Mouse (Mus musculus): Measurements from ENCODE around the gene Cyp27a1.

The Cyp27a1 gene

DNA sequence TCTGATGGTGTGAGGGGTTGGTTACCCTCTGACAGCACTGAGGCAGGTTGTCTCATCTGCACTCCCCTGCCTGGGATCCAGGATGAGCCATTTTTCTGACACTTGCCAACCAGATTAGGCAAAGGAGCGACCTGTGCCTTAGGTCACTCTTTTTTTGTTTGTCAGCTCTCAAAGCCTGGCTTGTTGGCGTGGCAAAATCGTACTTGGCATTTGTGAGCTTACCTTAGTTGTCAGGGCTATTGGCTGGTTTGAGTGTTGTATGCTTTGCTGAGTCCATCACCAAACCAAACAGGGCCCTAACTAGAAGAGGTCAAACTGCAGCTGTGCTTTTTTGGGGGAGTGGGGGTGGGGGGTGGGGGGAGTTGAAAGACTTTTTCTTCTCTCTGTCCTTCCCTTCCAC is 5.9 kb downstream of the Cyp27a1 start:
- DNase-seq = no peak

DNA sequence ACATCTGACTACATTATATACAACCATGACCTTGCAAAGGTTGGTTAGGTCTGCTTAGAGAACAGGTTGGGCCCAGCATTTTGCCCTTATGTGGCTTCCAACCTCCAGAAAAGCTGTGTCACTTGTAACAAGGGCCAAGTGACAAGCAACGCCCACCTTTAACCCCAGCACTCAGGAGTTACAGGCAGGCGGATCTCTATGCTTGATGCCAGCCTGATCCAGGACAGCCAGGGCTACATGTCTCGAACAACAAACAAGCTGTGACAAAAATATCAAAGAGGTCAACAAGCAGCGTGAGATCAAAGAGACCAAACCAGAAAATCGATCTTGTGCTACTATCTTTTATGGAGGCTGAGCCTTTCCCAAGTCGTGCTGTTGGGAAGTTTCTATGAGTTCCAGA is 8.3 kb downstream of the Cyp27a1 start:
- DNase-seq = no peak

DNA sequence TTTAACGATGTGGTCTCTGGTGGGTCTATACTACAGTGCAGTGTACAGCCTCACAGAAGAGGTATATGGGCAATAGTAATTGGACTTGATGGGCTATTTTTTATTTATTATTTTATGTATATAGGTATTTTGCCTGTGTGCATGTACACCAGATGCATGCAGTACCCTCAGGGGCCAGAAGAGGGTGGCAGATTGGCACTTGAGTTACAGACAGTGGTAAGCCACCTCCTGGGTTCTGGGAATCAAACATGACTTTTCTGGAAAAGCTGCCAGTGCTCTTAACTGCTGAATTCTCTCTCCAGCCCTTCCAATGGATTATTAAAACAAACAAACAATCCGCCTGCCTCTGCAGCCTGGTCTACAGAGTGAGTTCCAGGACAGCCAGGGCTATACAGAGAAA is 10.4 kb downstream of the Cyp27a1 start:
- DNase-seq = peak; percentile 32 to 50

DNA sequence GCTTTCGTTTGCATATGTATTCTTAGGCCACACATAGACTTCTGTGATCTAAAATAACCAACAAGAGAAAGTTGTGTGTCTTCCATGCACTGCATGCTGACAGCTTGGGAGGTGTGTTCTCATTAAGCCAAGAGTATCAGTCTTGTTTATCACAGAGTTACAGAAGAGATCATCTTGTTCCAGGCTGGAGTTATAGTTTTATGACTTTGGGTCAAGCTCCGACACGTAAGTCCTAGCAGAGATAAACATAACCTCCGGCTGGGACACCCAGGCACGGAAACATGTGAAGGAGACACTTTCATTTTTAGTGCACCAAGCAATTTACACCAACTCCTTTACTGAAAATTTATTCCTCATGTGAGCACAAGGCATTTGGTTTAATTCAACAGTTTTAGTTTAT is 12.7 kb downstream of the Cyp27a1 start:
- DNase-seq = no peak

DNA sequence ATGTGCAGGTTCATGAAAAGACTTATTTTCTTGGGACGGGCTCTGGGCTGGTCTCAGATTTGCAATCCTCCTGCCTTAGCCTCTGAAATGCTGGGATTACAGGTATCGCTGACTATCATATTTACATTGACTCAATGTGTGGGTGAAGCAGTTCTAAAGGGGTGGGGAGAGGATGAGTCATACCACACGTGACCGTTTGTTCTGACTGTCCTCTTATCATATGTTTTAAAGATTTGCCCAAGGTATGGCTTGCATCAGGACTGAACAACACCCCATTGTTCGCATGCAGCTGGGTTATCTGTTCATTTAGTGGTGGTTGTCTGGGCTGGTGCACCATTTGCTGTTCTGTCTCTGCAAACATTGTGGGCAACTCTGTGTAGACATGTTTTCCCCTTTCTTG is 13.3 kb downstream of the Cyp27a1 start:
- no peak for DNase-seq

DNA sequence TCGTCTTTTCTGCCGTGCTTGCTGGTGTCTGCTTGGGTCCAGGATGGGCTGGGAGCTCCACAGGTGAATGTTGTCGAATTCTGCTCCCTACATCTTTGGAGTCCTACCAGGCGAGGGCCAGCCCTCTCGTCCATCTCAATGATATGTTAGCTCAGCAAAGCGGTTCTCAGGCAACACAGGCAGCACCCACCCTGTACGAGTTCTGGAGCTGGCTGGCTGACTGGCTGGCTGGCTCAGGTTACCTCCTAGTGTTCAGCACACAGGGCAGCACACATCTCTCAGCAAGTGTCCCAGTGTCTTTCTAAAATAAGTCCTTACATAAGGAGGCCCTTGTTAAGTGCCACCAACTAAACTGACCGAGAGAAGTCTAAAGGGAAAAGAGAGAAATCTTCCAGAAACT is 15.1 kb downstream of the Cyp27a1 start:
- DNase-seq = no peak

DNA sequence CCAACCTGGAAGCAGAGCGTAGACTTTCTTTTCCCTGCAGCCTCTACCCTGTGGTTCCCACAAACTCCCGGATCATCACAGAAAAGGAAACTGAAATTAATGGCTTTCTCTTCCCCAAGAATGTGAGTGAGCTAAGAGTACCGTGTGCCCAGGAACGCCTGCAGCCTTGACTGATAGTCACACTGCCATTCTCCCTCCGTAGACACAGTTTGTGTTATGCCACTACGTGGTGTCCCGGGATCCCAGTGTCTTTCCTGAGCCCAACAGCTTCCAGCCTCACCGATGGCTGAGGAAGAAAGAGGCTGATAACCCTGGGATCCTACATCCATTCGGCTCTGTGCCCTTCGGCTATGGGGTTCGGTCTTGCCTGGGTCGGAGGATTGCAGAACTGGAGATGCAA is 23.6 kb downstream of the Cyp27a1 start:
- DNase-seq = no peak

DNA sequence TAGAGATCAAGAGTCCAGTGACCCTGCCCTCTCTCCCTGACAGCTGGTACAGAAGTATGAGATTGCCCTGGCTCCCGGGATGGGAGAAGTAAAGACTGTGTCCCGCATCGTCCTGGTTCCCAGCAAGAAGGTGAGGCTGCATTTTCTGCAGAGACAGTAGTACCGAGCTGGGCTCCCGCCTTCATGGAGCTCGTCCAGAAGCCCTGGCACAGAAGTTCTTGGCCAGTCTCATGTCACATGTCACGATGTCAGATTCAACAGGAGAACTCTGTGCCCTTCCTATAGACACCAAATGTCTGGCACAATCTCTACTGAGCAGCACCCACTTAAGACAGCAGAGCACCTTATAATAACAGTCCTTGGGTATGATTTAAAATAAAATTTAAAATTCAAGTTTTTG is 24.1 kb downstream of the Cyp27a1 start:
- DNase-seq = no peak

DNA sequence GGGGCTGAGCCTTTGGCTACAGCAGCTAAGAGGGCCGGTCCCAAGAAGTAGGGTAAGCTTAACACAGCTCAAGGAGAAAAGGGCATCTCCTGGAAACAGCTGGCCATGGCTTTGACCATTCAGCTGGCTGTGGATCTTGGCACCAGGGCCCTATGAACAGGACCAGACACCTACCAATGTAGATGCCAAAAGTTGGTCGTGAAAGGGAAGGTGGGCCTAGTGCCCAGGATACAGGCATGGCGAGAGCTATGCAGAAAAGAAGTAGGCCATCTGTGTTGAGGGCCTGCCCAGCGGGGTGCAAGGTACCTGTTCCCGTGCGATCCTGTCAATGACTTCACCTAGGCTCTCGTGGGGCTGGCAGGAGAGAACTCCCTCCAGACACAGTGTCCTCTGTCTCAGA is 27.5 kb downstream of the Cyp27a1 start:
- DNase-seq = no peak

DNA sequence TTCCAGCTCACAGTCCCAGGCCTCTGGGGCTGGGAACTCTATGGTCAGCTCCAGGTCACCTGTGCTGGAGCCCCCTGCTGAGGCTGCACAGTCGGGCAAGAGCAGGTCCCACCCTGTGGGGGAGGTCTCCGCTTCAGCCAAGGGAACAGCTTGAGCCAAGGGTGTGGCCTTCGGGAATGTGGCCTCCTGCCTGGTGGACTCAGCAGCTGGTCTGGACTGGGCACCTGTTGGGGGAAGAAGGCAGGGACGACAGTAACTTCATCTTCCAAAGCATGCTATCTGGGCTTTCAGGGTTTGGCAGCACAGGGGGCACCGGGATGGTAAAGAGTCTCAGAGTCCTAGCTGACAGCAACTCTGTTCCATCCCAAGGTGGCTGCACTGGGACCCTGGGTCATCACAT is 34.0 kb downstream of the Cyp27a1 start:
- no peak for DNase-seq

DNA sequence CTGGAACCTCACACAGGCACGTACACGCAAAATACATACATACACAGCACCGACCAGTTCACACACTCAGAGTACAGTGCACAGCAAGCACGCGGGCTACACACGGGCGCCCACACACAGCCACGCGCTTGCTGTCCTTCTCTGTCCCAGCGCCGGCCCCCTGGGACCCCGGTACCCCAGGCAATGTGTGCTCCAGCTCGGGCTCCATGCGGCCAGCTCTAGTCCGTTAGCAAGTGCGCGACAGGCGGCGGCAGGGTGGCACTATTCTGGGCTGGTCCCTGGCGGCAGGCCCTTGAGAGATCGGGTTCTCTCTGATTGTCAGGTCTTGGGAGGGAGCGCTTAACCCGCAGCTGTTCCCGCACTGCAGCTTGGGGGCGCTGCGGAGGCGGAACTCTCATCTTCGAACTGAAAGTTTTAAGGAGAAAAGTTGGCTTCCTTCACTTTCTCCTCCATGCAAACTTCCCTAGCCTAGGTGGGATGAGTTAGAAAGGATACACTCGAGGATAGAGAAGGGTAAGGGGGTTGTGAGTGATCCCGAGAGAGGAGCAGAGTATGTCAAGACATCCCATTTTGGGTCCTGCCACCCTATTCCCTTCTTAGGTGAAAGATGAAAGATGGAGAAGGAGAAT is 35.4 kb downstream of the Cyp27a1 start, which contains the start of gene Prkag3:
TSS of gene Prkag3 (minus strand) at position 579 of the 629 bp plus-strand sequence.
- peak; percentile 72 to 75 for DNase-seq

DNA sequence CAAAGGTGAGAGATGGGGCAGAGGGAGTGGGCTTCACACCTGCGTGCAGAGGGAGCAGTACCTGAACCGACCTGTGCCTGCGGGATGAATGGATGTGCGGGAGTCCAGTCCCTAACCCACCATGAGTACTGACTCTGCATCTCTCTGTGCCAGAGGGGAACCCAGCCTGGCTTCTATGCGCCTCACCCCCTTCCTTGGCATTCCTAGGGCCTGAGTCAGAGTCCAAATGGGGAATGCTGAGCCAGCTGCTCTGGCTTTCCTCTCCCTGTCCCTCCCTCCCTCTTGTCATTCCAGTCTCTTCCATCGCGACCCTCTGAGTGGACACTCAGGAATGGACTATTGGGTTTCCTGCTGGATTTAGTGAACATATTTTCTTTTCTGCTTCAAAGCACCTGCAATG is 35.9 kb downstream of the Cyp27a1 start:
- no peak for DNase-seq

DNA sequence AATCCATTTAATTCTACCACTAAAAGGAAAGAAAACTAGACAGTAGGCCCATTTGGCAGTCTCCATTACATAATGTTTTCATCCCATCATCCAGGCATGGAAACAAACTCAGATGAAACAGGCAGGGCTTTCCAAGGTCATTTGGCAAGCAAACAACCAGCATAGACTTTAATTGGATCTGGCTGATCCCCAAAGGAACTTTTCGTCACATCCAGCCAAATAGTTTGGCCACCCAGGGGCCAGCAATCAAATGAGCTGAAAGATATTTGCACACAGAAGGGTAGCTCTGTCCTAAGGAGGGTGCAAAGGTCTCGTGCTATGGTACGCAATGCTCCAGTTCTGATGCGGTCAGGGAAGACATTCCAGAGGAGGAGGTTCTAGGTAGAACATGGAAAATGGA is 37.3 kb downstream of the Cyp27a1 start:
- DNase-seq = no peak

DNA sequence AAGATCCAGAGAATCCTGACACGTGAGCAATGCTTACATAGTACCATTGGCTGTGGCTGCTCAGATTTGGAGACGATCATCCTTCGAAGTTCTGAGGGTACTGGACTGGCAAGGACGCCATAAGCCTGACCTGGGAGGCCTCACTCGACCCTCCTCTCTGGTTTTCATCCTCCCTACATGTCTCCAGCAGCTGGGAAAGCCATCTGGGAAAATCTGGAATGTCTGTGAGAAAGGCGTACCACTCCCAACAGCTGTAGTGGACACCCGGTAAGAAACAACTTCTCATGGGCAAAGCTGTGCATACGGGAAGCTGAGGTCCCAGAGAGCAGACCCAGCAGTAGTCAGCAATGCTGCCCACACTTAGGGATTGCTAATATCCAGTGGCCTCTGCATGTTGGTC is 38.8 kb downstream of the Cyp27a1 start:
- DNase-seq = no peak

DNA sequence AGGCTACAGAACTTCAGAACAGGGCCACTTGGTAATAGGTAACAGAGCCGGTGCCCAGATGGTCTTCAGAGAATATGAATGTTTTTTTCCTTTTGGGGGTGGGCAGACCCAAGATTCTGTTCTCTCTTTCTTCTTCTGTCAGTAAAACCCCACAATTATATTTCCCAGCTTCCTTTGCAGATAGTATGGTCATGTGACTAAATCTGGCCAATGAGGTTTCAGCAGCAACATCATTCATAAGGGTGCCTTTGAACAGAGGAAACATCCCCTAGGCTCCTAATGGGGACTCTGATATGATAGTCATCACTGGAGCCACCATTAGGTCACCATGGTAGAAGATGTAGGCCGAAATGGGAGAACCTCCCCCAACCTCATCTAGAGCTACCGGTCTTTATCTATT is 39.5 kb downstream of the Cyp27a1 start:
- no peak for DNase-seq

DNA sequence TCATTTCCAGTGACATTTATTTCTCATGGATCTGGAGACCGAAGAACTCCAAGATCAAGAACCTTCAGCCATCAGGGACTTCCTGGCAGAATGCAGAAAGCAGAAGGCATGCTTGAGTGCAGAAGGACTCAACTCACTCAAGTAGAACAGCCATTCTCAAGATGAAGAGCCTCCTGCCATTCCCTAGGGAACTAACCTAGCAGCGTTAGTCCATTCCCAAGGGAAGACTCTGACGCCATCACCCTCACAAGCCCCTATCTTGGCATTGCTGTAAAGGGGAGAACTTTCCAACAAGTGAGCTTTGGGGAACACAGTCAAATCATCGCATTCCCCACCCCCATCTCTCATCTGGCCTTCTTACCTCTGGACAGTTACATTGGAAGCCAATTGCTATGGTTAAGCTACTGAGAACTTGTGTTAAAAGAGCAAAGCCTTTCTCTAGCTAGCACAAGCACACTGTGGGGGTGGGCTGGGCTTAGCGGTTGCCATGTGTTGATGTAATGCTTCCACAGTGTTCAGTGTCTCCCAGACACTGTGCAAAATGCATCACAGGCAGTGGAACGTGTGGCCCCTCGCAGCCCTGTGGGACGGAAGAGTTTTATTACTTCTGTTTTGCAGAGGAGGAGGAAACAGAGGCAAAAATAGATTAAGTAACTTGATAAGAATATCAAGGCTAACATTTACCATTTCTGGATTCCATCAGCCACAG is 40.0 kb downstream of the Cyp27a1 start:
- DNase-seq = peak; percentile 36 to 45

DNA sequence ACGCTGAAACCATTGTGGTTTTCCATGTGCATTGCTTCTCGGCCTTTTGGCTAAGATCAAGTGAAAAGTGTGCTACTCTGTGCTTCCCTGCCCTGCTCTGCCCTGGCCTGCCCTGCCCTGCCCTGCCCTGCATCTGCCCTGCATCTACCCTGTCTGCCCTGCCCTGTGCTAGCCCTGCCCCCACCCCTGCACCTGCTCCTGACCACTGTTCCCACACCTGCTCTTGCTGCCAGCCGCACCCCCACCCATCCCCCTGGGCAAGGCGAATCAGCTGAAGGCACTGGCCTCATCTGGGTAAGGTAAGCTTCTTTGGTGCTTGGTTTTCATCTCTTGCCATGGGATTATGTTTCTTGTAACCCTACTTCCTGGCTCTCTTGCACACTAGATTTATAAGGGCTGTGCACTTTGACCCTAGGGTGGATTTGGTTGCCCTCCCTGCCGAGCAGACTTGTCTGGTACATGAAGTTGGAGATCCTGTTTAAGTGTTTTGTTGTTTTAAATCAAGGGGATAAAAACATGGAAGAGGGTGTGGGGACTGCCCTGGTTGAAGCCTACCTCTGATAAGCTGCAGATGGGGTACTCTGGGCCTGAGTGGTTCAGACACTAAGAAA is 40.9 kb downstream of the Cyp27a1 start:
- no peak for DNase-seq

DNA sequence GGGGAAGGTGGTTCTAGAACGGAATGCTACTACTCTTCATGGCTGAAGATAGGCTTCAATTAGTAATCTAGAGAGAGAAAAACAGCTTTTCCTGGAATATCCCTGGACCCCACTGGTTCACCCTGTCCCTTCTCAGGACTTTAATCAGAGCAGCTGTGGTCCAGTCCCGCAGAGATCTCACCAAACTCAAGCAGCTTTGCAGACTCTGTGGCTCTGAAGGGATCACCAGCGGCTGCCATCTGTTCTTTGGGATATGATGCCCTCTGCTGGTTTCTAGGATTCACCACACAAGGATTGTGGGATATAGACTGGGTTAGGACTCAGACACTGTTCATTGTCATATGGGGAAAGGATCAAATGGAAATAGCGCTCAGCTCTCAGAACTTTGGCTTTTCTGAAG is 46.4 kb downstream of the Cyp27a1 start:
- no peak for DNase-seq

DNA sequence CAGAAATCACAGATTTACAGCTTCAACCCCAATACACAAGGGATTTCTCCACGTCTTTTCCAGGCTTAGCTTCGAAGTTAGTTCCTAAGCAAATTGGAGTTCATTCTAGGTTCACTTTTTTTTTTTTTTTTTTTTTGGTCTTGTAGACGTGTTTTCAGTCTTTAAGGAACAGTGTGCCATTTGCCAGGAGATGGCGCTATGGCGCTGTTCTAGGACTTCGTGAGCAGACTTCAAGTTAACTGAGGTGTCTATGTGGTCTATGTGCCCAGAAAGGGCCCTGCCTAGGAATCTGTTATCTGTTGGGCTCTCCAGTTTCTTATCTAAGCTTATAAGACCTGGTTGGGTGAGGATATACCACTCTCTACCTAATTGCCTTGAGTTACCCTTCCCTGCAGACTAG is 49.7 kb downstream of the Cyp27a1 start:
- DNase-seq = peak; percentile 76 to 77

DNA sequence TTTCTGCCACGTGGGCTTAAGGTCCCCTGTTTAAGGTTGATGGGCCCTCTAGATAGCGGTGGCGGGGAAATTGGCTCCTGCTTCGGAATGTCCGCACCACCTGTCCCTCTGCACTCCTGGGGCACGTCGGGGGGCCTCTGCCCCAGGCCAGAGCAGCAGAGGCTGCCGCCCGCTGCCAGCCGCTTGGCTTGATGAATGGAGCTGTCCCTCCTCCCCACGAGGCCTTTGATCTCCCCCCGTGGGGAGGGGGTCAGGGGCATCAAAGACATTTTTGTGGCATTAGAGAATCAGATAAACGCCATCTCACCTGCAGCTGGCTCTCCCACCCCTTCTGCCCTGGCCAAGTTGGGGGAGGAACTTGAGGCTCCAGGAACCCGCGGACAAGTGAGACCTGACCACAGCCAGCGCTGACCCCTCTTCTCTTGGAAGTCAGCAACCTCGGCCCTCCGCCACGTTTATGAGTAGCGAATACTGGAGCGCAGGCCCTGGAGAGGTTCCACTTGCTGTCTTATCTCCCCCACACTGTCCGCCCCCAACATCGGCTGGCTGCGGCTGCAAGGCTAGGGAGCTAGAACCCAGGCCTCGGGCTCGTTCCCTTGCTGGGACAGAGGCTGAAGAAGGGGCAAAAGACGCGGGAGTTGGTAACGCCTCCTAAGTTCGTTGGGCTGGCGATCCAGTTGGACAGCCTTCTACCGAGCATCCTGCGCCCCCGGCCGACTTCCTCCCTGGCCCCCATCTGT is 57.5 kb downstream of the Cyp27a1 start:
- no peak for DNase-seq

DNA sequence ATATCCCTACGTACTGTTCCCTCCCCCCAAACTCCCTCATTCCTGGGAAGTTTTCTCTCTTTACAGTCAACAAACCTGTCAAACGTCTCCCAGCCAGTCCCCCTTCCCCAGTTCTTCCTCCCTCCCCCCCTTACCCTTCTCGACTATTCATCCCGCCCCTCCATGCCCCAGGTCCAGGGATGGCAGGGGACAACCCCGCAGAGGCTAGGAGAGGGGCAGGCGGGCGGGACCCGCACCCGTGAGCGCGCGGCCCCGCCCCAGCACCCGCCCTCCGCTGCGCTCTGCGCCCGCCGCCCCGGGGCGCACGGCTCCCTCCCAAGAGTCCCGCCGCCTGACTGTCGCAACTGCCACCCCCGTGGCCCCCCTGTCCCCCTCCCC is 58.1 kb downstream of the Cyp27a1 start:
- DNase-seq = no peak

DNA sequence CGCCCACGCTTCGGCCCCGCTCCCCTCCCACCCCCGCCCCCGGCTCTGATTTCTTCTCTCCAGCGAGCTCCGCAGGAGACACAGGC is 58.3 kb downstream of the Cyp27a1 start, which contains the start of gene Wnt6:
TSS of gene Wnt6 (plus strand) at position 48 of the 86 bp plus-strand sequence.
- DNase-seq = no peak

DNA sequence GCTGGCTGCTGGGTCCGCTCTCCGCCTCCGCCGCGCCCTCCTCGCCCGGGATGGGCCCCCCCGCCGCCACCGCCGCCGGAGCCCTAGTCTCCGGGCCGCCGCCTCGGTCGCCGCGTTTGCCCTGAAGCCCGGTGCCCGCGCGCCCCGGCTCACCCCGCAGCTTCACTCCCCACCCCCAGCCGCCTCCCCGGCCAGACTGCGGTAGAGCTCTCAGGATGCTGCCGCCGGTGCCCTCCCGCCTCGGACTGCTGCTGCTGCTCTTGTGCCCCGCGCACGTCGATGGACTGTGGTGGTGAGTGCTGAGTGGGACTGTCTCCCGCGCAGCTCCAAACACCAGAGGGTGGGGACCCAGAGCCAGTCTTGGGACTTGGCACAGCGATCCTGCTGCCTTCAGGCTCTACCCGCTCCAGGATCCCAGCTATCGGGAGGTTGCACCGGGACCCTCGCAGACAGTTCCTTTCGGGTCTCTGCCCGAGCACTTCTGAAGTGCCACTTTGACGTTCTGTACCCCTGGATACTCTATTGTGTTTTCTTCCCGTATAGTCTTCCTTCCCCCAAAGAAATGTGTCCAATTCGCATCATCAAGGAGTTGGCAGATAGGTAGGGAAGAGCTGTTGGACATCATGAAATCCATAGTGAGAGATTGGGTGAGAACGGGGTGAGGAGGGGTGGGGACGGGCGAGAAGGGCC is 58.7 kb downstream of the Cyp27a1 start:
- DNase-seq = peak; percentile 32 to 44

DNA sequence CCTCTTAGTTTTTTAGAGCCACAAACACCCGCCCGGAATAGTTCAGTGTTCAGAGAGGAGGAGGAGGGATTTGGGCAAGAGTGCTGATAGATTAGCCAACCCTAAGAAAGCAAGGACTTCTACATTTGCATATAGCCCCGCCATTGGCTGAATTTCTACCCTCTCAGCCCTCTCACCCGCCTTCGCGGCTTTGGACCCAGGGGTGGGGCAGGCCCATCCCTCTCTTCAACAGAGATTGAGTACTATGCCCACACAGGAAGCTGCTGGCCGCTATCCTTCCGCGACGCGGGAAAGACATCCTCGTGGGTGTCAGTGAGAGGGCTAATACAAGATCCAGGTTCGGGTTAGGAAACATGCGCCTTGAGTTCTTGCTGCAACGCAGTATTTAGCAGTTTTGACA is 59.8 kb downstream of the Cyp27a1 start:
- peak; percentile 54 to 57 for DNase-seq

All from B cell, adult 2 months (primary cell).